In genomic region chr17:27557927-27558661, GRCm38 (mm10) we compare ENCODE assay signal across 8 mouse cellular contexts. TPM values are rescaled to one million over a fixed set of nuclear protein-coding genes. Genes with fewer than 3 reads are reported as not detected.
DNase-seq lines count a peak whose midpoint lies in the region; ATAC-seq and TF ChIP-seq lines count a peak whose summit lies in the region.

No protein-coding gene starts in this region.

- peak overlapping the region; percentile 90 for H3K4me3 ChIP-seq in left cerebral cortex, adult 2 months
- H3K4me3 ChIP-seq in brown adipose tissue, adult 24 weeks (ENCODE audit: insufficient read depth, low read depth, low read length), result peak overlapping the region; percentile 81
- H3K4me3 ChIP-seq in heart, postnatal 0 days (ENCODE audit: low read depth, low read length), result peak overlapping the region; percentile 81
- H3K4me3 ChIP-seq in midbrain, embryonic 13.5 days (replicated peaks), result peak overlapping the region; percentile 85

- H3K4me1 ChIP-seq in brown adipose tissue, adult 24 weeks (ENCODE audit: control insufficient read depth, insufficient read depth, insufficient read length, low read length), result peaks cover 5% of the 10 kb centered on the region; the same call in 1 of the 2 replicates
- peaks cover 20% of the 10 kb centered on the region for H3K4me1 ChIP-seq in heart, postnatal 0 days (ENCODE audit: control insufficient read depth, insufficient read depth)
- peaks cover 50% of the 10 kb centered on the region for H3K4me1 ChIP-seq in midbrain, embryonic 13.5 days (replicated peaks)

- no peaks in the 10 kb centered on the region for H3K9me3 ChIP-seq in heart, postnatal 0 days (replicated peaks; ENCODE audit: control insufficient read depth, low read length)
- no peaks in the 10 kb centered on the region for H3K9me3 ChIP-seq in midbrain, embryonic 13.5 days

- WGBS in heart, postnatal 0 days, result 26% methylated on average over 14 of the region's 14 CpGs
- under 1% methylated on average over 14 of the region's 14 CpGs for WGBS in midbrain, embryonic 13.5 days

- no peak overlapping the region for H3K27ac ChIP-seq in left cerebral cortex, adult 2 months
- H3K27ac ChIP-seq in brown adipose tissue, adult 24 weeks (replicated peaks; ENCODE audit: low read depth, low read length), result no peak overlapping the region
- no peak overlapping the region for H3K27ac ChIP-seq in heart, postnatal 0 days (ENCODE audit: low read depth)
- peak overlapping the region; percentile 96; the same call in 1 of the 2 replicates for H3K27ac ChIP-seq in midbrain, embryonic 13.5 days

- peak overlapping the region; percentile 96 for H3K4me2 ChIP-seq in heart, postnatal 0 days (ENCODE audit: low read depth, low read length)
- peak overlapping the region; percentile 90 for H3K4me2 ChIP-seq in midbrain, embryonic 13.5 days (replicated peaks)

- no peak for DNase-seq in left cerebral cortex, adult 2 months (ENCODE audit: extremely low spot score in 1 of 2, low spot score in 2 of 2)
- no peak for DNase-seq in left cerebral cortex, postnatal 14 days (ENCODE audit: low spot score in 2 of 2)
- no peak for DNase-seq in heart, postnatal 0 days (ENCODE audit: low spot score)
- no peak for DNase-seq in ovary, postnatal 14 days (ENCODE audit: low spot score)
- DNase-seq in spleen, adult 12 weeks (ENCODE audit: low spot score), result no peak
- no peak for DNase-seq in adrenal gland, postnatal 10 days

- no peak for ATAC-seq in heart, postnatal 0 days (ENCODE audit: insufficient read depth, low read depth)
- no peak for ATAC-seq in midbrain, embryonic 13.5 days

- no peaks in the 10 kb centered on the region for H3K27me3 ChIP-seq in heart, postnatal 0 days (ENCODE audit: control insufficient read depth, insufficient read depth, low read length)
- peaks cover 12% of the 10 kb centered on the region for H3K27me3 ChIP-seq in midbrain, embryonic 13.5 days

- TF ChIP-seq CTCF in left cerebral cortex, adult 2 months (IDR thresholded peaks at IDR 0.05), result no peak
- TF ChIP-seq CTCF in heart, postnatal 0 days (IDR thresholded peaks at IDR 0.05; ENCODE audit: low read depth), result no peak

- intact Hi-C loops in left cerebral cortex, adult 2 months (cut with DNase I), result no loop called here
- intact Hi-C loops in left cerebral cortex, postnatal 14 days (cut with DNase I), result no loop called here

- TF ChIP-seq EP300 in heart, postnatal 0 days (IDR thresholded peaks at IDR 0.05; ENCODE audit: low read depth), result no peak

- no peaks in the 10 kb centered on the region for H3K36me3 ChIP-seq in heart, postnatal 0 days (replicated peaks; ENCODE audit: control insufficient read depth, insufficient read depth, low read length)
- H3K36me3 ChIP-seq in midbrain, embryonic 13.5 days, result peaks cover 6% of the 10 kb centered on the region; the same call in 1 of the 2 replicates

- 0 out of 2 replicates have a peak overlapping the region, but pooled peaks have one; percentile 4 for H3K9ac ChIP-seq in heart, postnatal 0 days (replicated peaks; ENCODE audit: low read depth, low read length)
- peak overlapping the region; percentile 86 for H3K9ac ChIP-seq in midbrain, embryonic 13.5 days (replicated peaks)

RNA-seq across cellular contexts. Expression of gene Hmga1, which starts 1.8 kb away (rescaled TPM):
- 10 to 100 TPM; 55.2 to 55.7 TPM for total RNA-seq in left cerebral cortex, adult 2 months (2021)
- 10 to 100 TPM; 40.0 to 47.9 TPM for total RNA-seq in left cerebral cortex, postnatal 14 days (2021)
- polyA plus RNA-seq in brown adipose tissue, adult 24 weeks (2012; ENCODE audit: insufficient read depth, insufficient read length, missing spikeins), result 10.2 TPM in 1 of 2 replicates, not detected in the other
- 108 TPM in 2 replicates for total RNA-seq in heart, postnatal 0 days (2014; rRNA removed; ENCODE audit: low replicate concordance)
- polyA plus RNA-seq in heart, postnatal 0 days (2015; fragmentation: Nextera tagmentation; extraction: Ambion mirVana), result 56.7 and 59.7 TPM in 2 replicates
- 120 and 124 TPM in 2 replicates for polyA plus RNA-seq in midbrain, embryonic 13.5 days (2015; fragmentation: Nextera tagmentation; extraction: Ambion mirVana)
- 10 to 100 TPM; 27.0 to 29.5 TPM for total RNA-seq in adrenal gland, postnatal 10 days (2021)

RNA-seq across cellular contexts. Expression of gene AI413582, which starts 7.5 kb away (rescaled TPM):
- total RNA-seq in left cerebral cortex, adult 2 months (2021), result 10 to 100 TPM; 86.7 to 93.8 TPM
- total RNA-seq in left cerebral cortex, postnatal 14 days (2021), result 10 to 100 TPM; 92.2 to 97.5 TPM
- 11.1 and 15.6 TPM in 2 replicates for polyA plus RNA-seq in brown adipose tissue, adult 24 weeks (2012; ENCODE audit: insufficient read depth, insufficient read length, missing spikeins)
- 11.1 and 13.4 TPM in 2 replicates for total RNA-seq in heart, postnatal 0 days (2014; rRNA removed; ENCODE audit: low replicate concordance)
- 18.5 and 20.1 TPM in 2 replicates for polyA plus RNA-seq in heart, postnatal 0 days (2015; fragmentation: Nextera tagmentation; extraction: Ambion mirVana)
- polyA plus RNA-seq in midbrain, embryonic 13.5 days (2015; fragmentation: Nextera tagmentation; extraction: Ambion mirVana), result 33.4 and 36.8 TPM in 2 replicates
- 10 to 100 TPM; 10.8 to 15.5 TPM for total RNA-seq in adrenal gland, postnatal 10 days (2021)

RNA-seq across cellular contexts. Expression of gene Grm4, which starts 36.9 kb away (rescaled TPM):
- 10 to 100 TPM; 19.9 to 29.7 TPM for total RNA-seq in left cerebral cortex, adult 2 months (2021)
- total RNA-seq in left cerebral cortex, postnatal 14 days (2021), result 10 to 100 TPM; 24.1 to 25.6 TPM
- not detected in 2 replicates for polyA plus RNA-seq in brown adipose tissue, adult 24 weeks (2012; ENCODE audit: insufficient read depth, insufficient read length, missing spikeins)
- total RNA-seq in heart, postnatal 0 days (2014; rRNA removed; ENCODE audit: low replicate concordance), result not detected in 2 replicates
- polyA plus RNA-seq in heart, postnatal 0 days (2015; fragmentation: Nextera tagmentation; extraction: Ambion mirVana), result 0.03 TPM in 1 of 2 replicates, not detected in the other
- 5.8 and 6.1 TPM in 2 replicates for polyA plus RNA-seq in midbrain, embryonic 13.5 days (2015; fragmentation: Nextera tagmentation; extraction: Ambion mirVana)
- total RNA-seq in adrenal gland, postnatal 10 days (2021), result 1 to 10 TPM; 1.9 to 3.5 TPM

Comparison
In these comparisons a context has a peak if more than half of its experiments do, and no peak if none do; other contexts are left out.
1. RNA of gene Grm4, which starts 36.9 kb away (total RNA-seq): 19.9 to 29.7 TPM in left cerebral cortex, adult 2 months and 24.1 to 25.6 TPM in left cerebral cortex, postnatal 14 days; 1.9 to 3.5 TPM in adrenal gland, postnatal 10 days and not detected in heart, postnatal 0 days; every median in the first group is over 4 times any median in the second.
2. Peak in every context shown above with its lines, with median percentiles within 50 percentile points of each other: H3K4me3 ChIP-seq.